ENCODE assay signal across 21 mouse cellular contexts in the genomic region with DNA sequence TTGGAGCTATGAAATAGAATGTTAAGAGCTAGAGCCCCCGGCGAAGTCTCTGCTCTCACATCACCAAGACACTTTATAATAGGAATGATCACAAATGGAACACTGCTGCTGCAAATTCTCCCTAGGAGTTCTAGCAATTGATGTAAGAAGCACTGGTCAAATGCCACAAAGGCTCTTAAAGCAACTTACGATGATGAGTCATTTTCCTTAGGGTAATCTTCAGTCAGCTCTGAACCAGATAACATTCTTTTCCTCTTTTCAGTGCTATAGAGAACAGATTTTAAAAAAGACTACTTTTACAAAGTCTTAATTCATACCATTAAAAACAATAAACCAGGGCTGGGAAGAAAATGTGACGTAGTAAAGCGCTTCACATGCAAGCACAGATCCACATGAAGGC. TPM values are rescaled to one million over a fixed set of nuclear protein-coding genes. Genes with fewer than 3 reads are reported as not detected.
"Had no signal": no experiment of that assay in that cellular context is flagged by ENCODE, and none has a peak within 500 bp of the region (broad histone marks: within the 10 kb centered on the region; RNA-seq: fewer than 3 reads in every experiment).

No protein-coding gene starts in this region.

- H3K4me3 ChIP-seq: midbrain, embryonic 10.5 days; midbrain, embryonic 12.5 days; myocyte; neural tube, embryonic 13.5 days; neural tube, embryonic 15.5 days; stomach, embryonic 15.5 days had no signal

- H3K4me1 ChIP-seq: midbrain, embryonic 10.5 days; midbrain, embryonic 12.5 days; neural tube, embryonic 13.5 days; neural tube, embryonic 15.5 days; stomach, embryonic 15.5 days had no signal

- H3K27me3 ChIP-seq: midbrain, embryonic 12.5 days; neural tube, embryonic 13.5 days; neural tube, embryonic 15.5 days; stomach, embryonic 15.5 days had no signal

- H3K27ac ChIP-seq: midbrain, embryonic 10.5 days; midbrain, embryonic 12.5 days; neural tube, embryonic 13.5 days; neural tube, embryonic 15.5 days; stomach, embryonic 15.5 days; stomach, postnatal 0 days had no signal

- H3K9me3 ChIP-seq: midbrain, embryonic 10.5 days; midbrain, embryonic 12.5 days; neural tube, embryonic 13.5 days; neural tube, embryonic 15.5 days; stomach, embryonic 15.5 days had no signal

- H3K9ac ChIP-seq: lung, embryonic 14.5 days; midbrain, embryonic 12.5 days; neural tube, embryonic 13.5 days; neural tube, embryonic 15.5 days; stomach, embryonic 15.5 days had no signal

- H3K4me2 ChIP-seq: lung, embryonic 14.5 days; midbrain, embryonic 12.5 days; neural tube, embryonic 13.5 days; neural tube, embryonic 15.5 days; stomach, embryonic 15.5 days had no signal

- ATAC-seq: midbrain, embryonic 16.5 days had no signal

- DNase-seq: lung, adult 18-20 months; lung, embryonic 14.5 days; lung, postnatal 10 days; lung, postnatal 4 days; midbrain, embryonic 14.5 days; retina, postnatal 1 day; right cerebral cortex, adult 18-20 months; right cerebral cortex, postnatal 14 days; thymus, adult 2 months; thymus, postnatal 14 days; thymus, postnatal 36 days had no signal

RNA-seq across cellular contexts. Expression of a gene that starts 56.9 kb away (rescaled TPM):
- total RNA-seq: megakaryocyte, adult 5-6 weeks had no signal
- polyA plus RNA-seq: spleen, adult 2 months had no signal
